Mouse (Mus musculus) lung, embryonic 16.5 days (tissue): ENCODE measurements around the gene Cd38. TPM values are rescaled to one million over a fixed set of nuclear protein-coding genes. Genes with fewer than 3 reads are reported as not detected.
A peak's percentile ranks its signal among the peaks of the same experiment; 100 is the strongest.

Experiments used
- ATAC-seq: fragments of 200-750 bp; cut with Nextera tagmentation; 2 replicates; pipeline ENCODE4 v1.8.0; 2017; ENCODE audit warnings: low read depth, mild to moderate bottlenecking, moderate library complexity
- H3K27ac ChIP-seq: fragments of 300-500 bp; sonication (generic); 2 replicates; pipeline ENCODE4 v1.5.1; 2014; ENCODE audit warnings: mild to moderate bottlenecking, control low read depth, low read length
- H3K27me3 ChIP-seq: fragments of 300-500 bp; sonication (generic); 2 replicates; pipeline ENCODE4 v1.6.1; 2014; ENCODE audit warnings: low read depth, low read length, mixed read lengths; ENCODE audit not compliant: control insufficient read depth, insufficient read depth
- H3K36me3 ChIP-seq: fragments of 300-500 bp; sonication (generic); 2 replicates; pipeline ENCODE4 v1.6.1; 2014; ENCODE audit warnings: low read length; ENCODE audit not compliant: control insufficient read depth, insufficient read depth
- H3K4me1 ChIP-seq: fragments of 300-500 bp; sonication (generic); replicated peaks from 2 replicates; pipeline ENCODE4 v1.6.1; 2014; ENCODE audit warnings: low read length, mixed read lengths; ENCODE audit not compliant: control insufficient read depth, insufficient read depth
- H3K4me2 ChIP-seq: fragments of 300-500 bp; sonication (generic); 2 replicates; pipeline ENCODE4 v1.6.1; 2014; ENCODE audit warnings: low read depth, low read length, control low read depth
- H3K4me3 ChIP-seq: fragments of 300-500 bp; sonication (generic); 2 replicates; pipeline ENCODE4 v1.5.1; 2014; ENCODE audit warnings: mild to moderate bottlenecking, low read length, control low read depth
- H3K9ac ChIP-seq: fragments of 300-500 bp; sonication (generic); 2 replicates; pipeline ENCODE4 v1.6.1; 2014; ENCODE audit warnings: low read length, control low read depth
- H3K9me3 ChIP-seq: fragments of 300-500 bp; sonication (generic); 2 replicates; pipeline ENCODE4 v1.6.1; 2016; ENCODE audit warnings: low read length; ENCODE audit not compliant: control insufficient read depth
- WGBS: fragments of 180-500 bp; shearing (Covaris S2); extraction: QIAGEN DNeasy Blood & Tissue Kit; methylation state at CpG from one replicate; pipeline ENCODE4 v1.1.7; 2014; 5-methylcytosine and 5-hydroxymethylcytosine counted together
- polyA plus RNA-seq: library from polyadenylated mRNA; unstranded; fragments of >200 nt; fragmentation: Nextera tagmentation; extraction: Ambion mirVana; gene quantifications from 2 replicates; pipeline ENCODE4 v1.2.1, GENCODE M21; 2015

Gene Cd38
- 30.2 and 31.6 TPM in 2 replicates for polyA plus RNA-seq

DNA sequence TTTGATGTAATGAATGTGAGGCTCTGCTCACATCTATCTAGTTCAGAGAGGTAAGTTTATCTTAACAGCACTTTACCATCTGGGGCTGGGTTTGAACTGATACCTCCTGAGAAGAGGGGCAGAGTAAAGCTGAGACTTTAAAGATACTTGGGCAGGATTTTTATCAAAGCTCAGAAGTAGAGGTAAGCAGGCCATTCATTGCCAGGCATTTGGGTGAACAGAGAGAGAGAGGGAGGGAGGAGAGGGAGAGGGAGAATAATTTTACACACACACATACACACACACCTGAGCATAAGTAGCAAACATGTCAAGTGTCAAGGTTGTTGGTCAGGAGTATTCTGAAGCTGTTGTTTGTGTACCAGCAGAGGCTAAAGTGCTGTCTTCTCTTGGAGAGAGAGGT, at the start of gene Cd38:
Gene Cd38, plus strand, starts transcription at position 301 of the 400 bp plus-strand sequence.
- no peak for ATAC-seq
- H3K27ac ChIP-seq = peak within 1 kb of the TSS; percentile 38
- peak within 1 kb of the TSS; percentile 48 for H3K4me3 ChIP-seq

DNA sequence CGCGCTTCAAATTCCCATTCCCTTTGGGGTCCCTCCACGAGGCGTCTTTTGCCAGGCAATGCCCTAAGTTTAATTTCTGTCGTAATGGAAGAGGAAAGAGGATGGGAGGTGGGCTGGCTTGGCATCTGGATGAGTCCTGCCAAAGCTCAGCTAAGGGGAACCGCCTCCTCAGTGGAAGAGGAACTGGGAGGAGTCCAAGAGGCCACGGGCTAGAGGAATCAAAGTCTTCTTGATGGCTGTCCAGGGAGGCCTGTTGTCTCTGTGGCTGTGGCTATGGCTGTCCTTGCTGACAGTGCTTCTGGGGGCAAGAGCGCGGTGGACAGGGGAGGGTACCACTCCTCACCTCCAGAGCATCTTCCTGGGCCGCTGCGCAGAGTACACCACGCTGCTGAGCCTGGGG, 49.7 kb upstream of the Cd38 start, which contains the start of gene Bst1:
Gene Bst1, plus strand, starts transcription at position 191 of the 400 bp plus-strand sequence.
- no peak within 1 kb of the TSS for H3K4me2 ChIP-seq
- H3K9me3 ChIP-seq = no peaks in the 10 kb centered on the region
- H3K36me3 ChIP-seq = no peaks in the 10 kb centered on the region
- no peaks in the 10 kb centered on the region for H3K27me3 ChIP-seq
- 41% methylated on average over 12 of the region's 12 CpGs for WGBS
- H3K27ac ChIP-seq = no peak within 1 kb of the TSS
- no peak within 1 kb of the TSS for H3K4me3 ChIP-seq
- H3K9ac ChIP-seq = no peak within 1 kb of the TSS
- peaks cover 5% of the 10 kb centered on the region; the same call in 1 of the 2 replicates for H3K4me1 ChIP-seq
- ATAC-seq = no peak

More for the DNA sequence above, at the start of gene Cd38:
- no peaks in the 10 kb centered on the region for H3K36me3 ChIP-seq
- H3K9ac ChIP-seq = peak within 1 kb of the TSS; percentile 61
- H3K9me3 ChIP-seq = no peaks in the 10 kb centered on the region
- no peaks in the 10 kb centered on the region for H3K27me3 ChIP-seq
- peak within 1 kb of the TSS; percentile 66 for H3K4me2 ChIP-seq
- H3K4me1 ChIP-seq = no peaks in the 10 kb centered on the region; the same call in 1 of the 2 replicates

DNA sequence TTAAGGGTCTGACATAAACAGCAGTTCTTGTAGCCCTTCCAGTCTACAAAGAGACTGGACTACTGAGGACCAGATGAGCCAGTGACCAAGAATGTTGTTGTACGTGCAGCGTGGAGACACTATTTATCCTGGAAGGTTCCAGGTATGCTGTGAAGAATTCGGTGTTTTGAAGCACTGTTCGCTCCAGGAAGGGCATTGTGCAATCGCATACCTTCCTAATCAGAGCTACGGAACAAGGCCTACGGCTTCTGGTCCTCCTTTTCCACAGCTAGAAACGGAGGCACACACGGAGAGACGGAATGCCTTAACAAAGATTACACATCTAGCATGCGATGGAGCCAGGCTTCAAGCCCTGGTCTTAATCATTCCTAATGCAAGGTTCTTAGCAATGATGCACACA, 47.6 kb upstream of the Cd38 start:
- no peak overlapping the region for H3K4me2 ChIP-seq
- H3K27me3 ChIP-seq = no peaks in the 10 kb centered on the region
- H3K4me3 ChIP-seq = no peak overlapping the region
- 50% methylated on average over 11 of the region's 11 CpGs for WGBS
- H3K36me3 ChIP-seq = no peaks in the 10 kb centered on the region
- no peaks in the 10 kb centered on the region for H3K9me3 ChIP-seq
- H3K27ac ChIP-seq = peak overlapping the region; percentile 13; the same call in 1 of the 2 replicates
- peaks cover 5% of the 10 kb centered on the region; the same call in 1 of the 2 replicates for H3K4me1 ChIP-seq
- ATAC-seq = peak; percentile 84
- no peak overlapping the region for H3K9ac ChIP-seq

DNA sequence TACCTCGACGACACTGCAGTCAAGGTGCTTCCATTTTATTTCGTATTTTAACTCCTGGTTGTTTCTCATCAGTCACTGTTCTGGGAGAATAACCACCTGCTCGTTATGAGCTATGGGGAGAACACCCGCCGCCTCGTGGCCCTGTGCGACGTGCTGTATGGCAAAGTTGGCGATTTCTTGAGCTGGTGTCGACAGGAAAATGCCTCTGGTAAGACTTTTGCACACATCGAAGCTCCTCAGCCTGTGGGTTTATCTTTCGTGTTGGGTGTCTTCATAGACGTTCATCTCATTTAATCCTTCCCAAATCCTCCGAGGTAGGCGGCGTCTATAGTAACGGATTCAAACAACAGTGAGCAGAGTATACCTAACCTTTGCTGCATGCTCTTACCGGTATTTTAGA, 46.8 kb upstream of the Cd38 start, which contains the start of gene Fbxl5:
Gene Fbxl5, minus strand, starts transcription at position 101 of the 400 bp plus-strand sequence.
- no peak within 1 kb of the TSS for H3K9ac ChIP-seq
- no peaks in the 10 kb centered on the region for H3K9me3 ChIP-seq
- H3K4me2 ChIP-seq = no peak within 1 kb of the TSS
- H3K27ac ChIP-seq = peak within 1 kb of the TSS; percentile 13; the same call in 1 of the 2 replicates
- H3K27me3 ChIP-seq = no peaks in the 10 kb centered on the region
- no peak for ATAC-seq
- no peaks in the 10 kb centered on the region for H3K36me3 ChIP-seq
- WGBS = 80% methylated on average over 19 of the region's 19 CpGs
- H3K4me3 ChIP-seq = no peak within 1 kb of the TSS
- H3K4me1 ChIP-seq = peaks cover 5% of the 10 kb centered on the region; the same call in 1 of the 2 replicates

DNA sequence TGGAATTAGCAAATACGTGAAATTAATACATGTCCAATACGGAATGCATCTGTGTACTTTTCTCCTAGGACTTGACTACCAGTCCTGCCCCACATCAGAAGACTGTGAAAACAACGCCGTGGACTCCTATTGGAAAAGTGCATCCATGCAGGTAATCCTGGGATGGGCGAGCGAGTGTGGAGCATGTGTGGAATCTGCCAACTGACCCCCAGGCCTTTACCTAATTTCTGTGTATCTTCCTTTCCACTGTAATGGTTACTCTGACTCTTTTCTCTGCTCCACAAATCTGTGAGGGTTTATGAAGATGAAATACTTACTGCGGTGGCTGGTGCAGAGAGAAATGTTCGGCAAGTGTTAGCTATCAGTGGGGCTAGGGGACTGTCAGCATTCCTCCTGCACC, 46.2 kb upstream of the Cd38 start:
- H3K4me3 ChIP-seq = no peak overlapping the region
- no peak for ATAC-seq
- H3K36me3 ChIP-seq = no peaks in the 10 kb centered on the region
- whole genome bisulfite sequencing = 91% methylated on average over 8 of the region's 8 CpGs
- H3K4me1 ChIP-seq = peaks cover 5% of the 10 kb centered on the region; the same call in 1 of the 2 replicates
- H3K27ac ChIP-seq = no peak overlapping the region
- H3K9me3 ChIP-seq = no peaks in the 10 kb centered on the region
- H3K27me3 ChIP-seq = no peaks in the 10 kb centered on the region
- no peak overlapping the region for H3K9ac ChIP-seq
- no peak overlapping the region for H3K4me2 ChIP-seq

DNA sequence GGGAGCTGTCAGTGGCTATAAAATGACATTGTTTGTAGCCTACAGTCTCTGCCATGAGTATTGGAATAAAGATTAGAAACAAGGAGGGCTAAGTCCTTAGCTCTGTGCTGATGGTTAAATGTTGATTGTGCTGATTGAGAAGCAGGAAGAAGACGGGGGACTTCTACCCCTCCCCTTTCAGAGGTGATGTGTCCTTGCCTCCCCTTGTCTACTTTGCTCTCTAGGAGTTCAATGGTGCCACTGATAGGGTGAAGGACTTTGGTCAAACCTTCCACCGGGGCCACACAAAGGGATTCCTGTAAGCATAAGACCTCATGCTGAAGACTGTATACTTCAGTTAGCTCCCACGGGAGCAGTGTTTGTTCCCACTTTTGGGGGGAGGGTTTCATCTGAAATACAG, 45.5 kb upstream of the Cd38 start:
- Histone ChIP-seq H3K4me2 (no peak overlapping the region), H3K9me3 (no peaks in the 10 kb centered on the region), H3K4me1 (peaks cover 5% of the 10 kb centered on the region; the same call in 1 of the 2 replicates), H3K36me3 (no peaks in the 10 kb centered on the region), H3K27ac (no peak overlapping the region), H3K9ac (no peak overlapping the region), H3K27me3 (no peaks in the 10 kb centered on the region), H3K4me3 (no peak overlapping the region)
- ATAC-seq = no peak
- WGBS = 59% methylated on average over 3 of the region's 3 CpGs

DNA sequence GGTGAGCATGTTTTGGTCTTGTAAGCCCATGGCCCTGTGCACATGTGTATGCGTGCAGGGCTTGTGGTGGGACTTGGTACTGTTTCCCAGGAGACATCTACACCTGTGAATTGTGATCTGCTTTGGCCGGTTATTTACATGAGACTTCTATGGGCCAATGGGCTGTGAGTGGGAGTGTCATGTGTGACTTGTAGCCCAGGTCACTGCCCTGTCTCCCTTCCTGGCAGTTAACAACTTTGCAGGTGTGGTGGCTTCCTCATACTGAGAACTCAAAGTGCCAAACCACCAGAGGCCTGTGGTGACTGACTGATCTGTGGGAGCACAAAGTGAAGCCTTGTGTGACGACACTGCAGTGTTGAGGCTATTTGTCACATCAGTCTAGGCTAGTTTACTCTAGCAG, 43.8 kb upstream of the Cd38 start:
- 76% methylated on average over 3 of the region's 3 CpGs for WGBS
- H3K9ac ChIP-seq = no peak overlapping the region
- H3K4me1 ChIP-seq = no peaks in the 10 kb centered on the region
- no peaks in the 10 kb centered on the region for H3K36me3 ChIP-seq
- H3K27ac ChIP-seq = no peak overlapping the region
- H3K9me3 ChIP-seq = no peaks in the 10 kb centered on the region
- no peaks in the 10 kb centered on the region for H3K27me3 ChIP-seq
- H3K4me3 ChIP-seq = no peak overlapping the region
- ATAC-seq = 0 out of 2 replicates have a peak, but pooled peaks have one; percentile 24
- no peak overlapping the region for H3K4me2 ChIP-seq

DNA sequence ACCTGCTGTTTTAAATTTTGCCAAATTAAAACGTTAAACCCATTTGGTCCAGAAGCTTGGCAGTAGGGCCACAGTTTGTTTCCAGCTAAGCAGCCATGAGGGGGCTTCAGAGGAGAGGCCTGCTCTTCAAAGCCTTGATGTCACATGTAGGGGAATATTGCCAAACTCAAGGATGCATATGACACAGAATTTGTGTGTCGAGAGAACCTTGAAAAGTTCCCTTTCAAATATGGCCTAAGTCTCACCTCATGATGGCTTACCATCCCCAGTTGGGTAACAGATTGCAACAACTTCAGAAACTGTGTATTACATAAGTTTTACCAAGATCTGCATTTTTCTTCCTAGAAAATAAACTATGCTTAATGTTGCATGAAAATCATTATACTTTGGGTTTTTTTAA, 41.5 kb upstream of the Cd38 start:
- Histone ChIP-seq H3K9me3 (no peaks in the 10 kb centered on the region), H3K27me3 (no peaks in the 10 kb centered on the region), H3K4me2 (no peak overlapping the region), H3K4me1 (no peaks in the 10 kb centered on the region), H3K27ac (no peak overlapping the region), H3K36me3 (no peaks in the 10 kb centered on the region), H3K9ac (no peak overlapping the region), H3K4me3 (no peak overlapping the region)
- WGBS = 81% methylated on average over 2 of the region's 2 CpGs
- ATAC-seq = no peak

DNA sequence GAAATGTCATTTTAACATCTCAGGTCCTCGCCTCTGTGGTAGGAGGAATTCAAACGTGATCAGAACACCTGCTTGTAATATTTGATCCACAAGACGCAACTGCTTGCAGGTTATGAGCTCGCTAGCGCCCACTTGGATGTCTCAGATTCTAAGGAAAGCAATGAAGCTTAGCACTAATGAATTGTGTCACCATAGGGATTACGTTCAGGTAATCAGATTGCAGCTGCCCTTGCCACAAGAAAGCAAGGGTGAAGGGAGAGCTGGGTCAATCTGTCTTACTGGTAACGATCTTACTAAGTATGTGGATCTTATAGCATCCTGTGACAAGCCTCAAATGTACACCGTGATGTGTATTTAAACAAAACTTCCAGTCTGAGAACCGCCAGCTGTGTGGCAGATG, 41.0 kb upstream of the Cd38 start:
- Histone ChIP-seq H3K27ac (no peak overlapping the region), H3K27me3 (no peaks in the 10 kb centered on the region), H3K36me3 (no peaks in the 10 kb centered on the region), H3K9me3 (no peaks in the 10 kb centered on the region), H3K4me3 (no peak overlapping the region), H3K4me1 (no peaks in the 10 kb centered on the region), H3K4me2 (no peak overlapping the region), H3K9ac (no peak overlapping the region)
- ATAC-seq = no peak
- 63% methylated on average over 9 of the region's 9 CpGs for WGBS

DNA sequence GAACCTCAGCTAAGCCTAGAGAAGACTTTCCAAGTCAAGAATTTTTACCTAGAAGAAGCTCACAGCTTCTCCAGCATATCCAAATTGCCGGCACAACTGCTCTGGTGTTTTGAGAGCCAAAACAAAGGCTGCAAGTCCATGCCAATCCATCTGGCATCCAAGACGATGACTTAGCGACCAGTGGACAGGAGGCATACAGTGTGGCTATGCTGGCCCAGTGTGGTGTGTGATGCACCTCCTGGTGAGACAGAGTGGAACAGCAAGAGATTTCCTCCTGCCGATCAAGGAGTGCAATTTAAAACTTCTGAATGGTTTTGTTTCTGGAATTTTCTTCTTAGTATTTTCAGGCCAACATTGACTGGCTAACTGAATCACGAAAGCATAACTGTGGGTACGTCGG, 31.8 kb upstream of the Cd38 start:
- Histone ChIP-seq H3K27me3 (no peaks in the 10 kb centered on the region), H3K36me3 (no peaks in the 10 kb centered on the region), H3K27ac (no peak overlapping the region), H3K9me3 (no peaks in the 10 kb centered on the region), H3K4me3 (no peak overlapping the region), H3K9ac (no peak overlapping the region), H3K4me2 (no peak overlapping the region), H3K4me1 (no peaks in the 10 kb centered on the region)
- no peak for ATAC-seq
- WGBS = 89% methylated on average over 7 of the region's 7 CpGs
